ENCODE assay signal across 8 mouse cellular contexts in genomic region chr7:127841340-127842000, GRCm38 (mm10). TPM values are rescaled to one million over a fixed set of nuclear protein-coding genes. Genes with fewer than 3 reads are reported as not detected.
DNase-seq lines count a peak whose midpoint lies in the region; ATAC-seq and TF ChIP-seq lines count a peak whose summit lies in the region.

No protein-coding gene starts in this region.

- H3K4me1 ChIP-seq in ES-Bruce4 (ENCODE audit: control insufficient read depth, insufficient read depth, low read length) = no peaks in the 10 kb centered on the region
- H3K4me1 ChIP-seq in forebrain, embryonic 14.5 days (ENCODE audit: control insufficient read depth, insufficient read depth, low read length) = peaks cover 4% of the 10 kb centered on the region
- H3K4me1 ChIP-seq in neural tube, embryonic 15.5 days = peaks cover 19% of the 10 kb centered on the region

- no peak for TF ChIP-seq CTCF in ES-Bruce4 (IDR thresholded peaks at IDR 0.05; ENCODE audit: low read depth, low read length)

- peak overlapping the region; percentile 6 for H3K27ac ChIP-seq in ES-Bruce4 (ENCODE audit: insufficient read depth, low read length)
- H3K27ac ChIP-seq in forebrain, embryonic 14.5 days (ENCODE audit: low read depth, low read length) = peak overlapping the region; percentile 90
- H3K27ac ChIP-seq in neural tube, embryonic 15.5 days (replicated peaks) = peak overlapping the region; percentile 95

- ATAC-seq in cerebellum, adult (ENCODE audit: insufficient number of reproducible peaks, low FRiP score, low TSS enrichment) = peak; percentile 82
- ATAC-seq in forebrain, embryonic 14.5 days = peak; percentile 96
- peak; percentile 94 for ATAC-seq in neural tube, embryonic 15.5 days (ENCODE audit: low FRiP score)

- peak overlapping the region; percentile 75 for H3K4me3 ChIP-seq in ES-Bruce4 (ENCODE audit: low read depth, low read length)
- H3K4me3 ChIP-seq in forebrain, embryonic 14.5 days (ENCODE audit: low read depth, low read length) = peak overlapping the region; percentile 68
- peak overlapping the region; percentile 64 for H3K4me3 ChIP-seq in neural tube, embryonic 15.5 days (replicated peaks)

- TF ChIP-seq POLR2A in ES-Bruce4 (IDR thresholded peaks at IDR 0.05; ENCODE audit: insufficient read depth, low read length) = no peak

- TF ChIP-seq EP300 in ES-Bruce4 (IDR thresholded peaks at IDR 0.05; ENCODE audit: insufficient read depth, low read depth, low read length) = 0 out of 2 replicates have a peak, but pooled peaks have one; percentile 38

- no peaks in the 10 kb centered on the region for H3K9me3 ChIP-seq in ES-Bruce4 (replicated peaks; ENCODE audit: control insufficient read depth, insufficient read depth, low read length, poor library complexity, severe bottlenecking)
- no peaks in the 10 kb centered on the region for H3K9me3 ChIP-seq in forebrain, embryonic 14.5 days (replicated peaks; ENCODE audit: control insufficient read depth, low read length)
- no peaks in the 10 kb centered on the region for H3K9me3 ChIP-seq in neural tube, embryonic 15.5 days (replicated peaks)

- peak overlapping the region; percentile 73 for H3K9ac ChIP-seq in ES-Bruce4 (ENCODE audit: low read depth, poor library complexity, severe bottlenecking)
- H3K9ac ChIP-seq in forebrain, embryonic 14.5 days (ENCODE audit: low read length) = peak overlapping the region; percentile 68
- peak overlapping the region; percentile 65 for H3K9ac ChIP-seq in neural tube, embryonic 15.5 days (replicated peaks)

- H3K36me3 ChIP-seq in ES-Bruce4 (ENCODE audit: control insufficient read depth, insufficient read depth, low read length, poor library complexity, severe bottlenecking) = no peaks in the 10 kb centered on the region
- H3K36me3 ChIP-seq in forebrain, embryonic 14.5 days (ENCODE audit: control insufficient read depth, insufficient read depth, low read length) = no peaks in the 10 kb centered on the region
- H3K36me3 ChIP-seq in neural tube, embryonic 15.5 days = peaks cover 8% of the 10 kb centered on the region; the same call in 1 of the 2 replicates

- under 1% methylated on average over 46 of the region's 46 CpGs for WGBS in forebrain, embryonic 14.5 days
- WGBS in neural tube, embryonic 15.5 days = under 1% methylated on average over 43 of the region's 46 CpGs

- H3K4me2 ChIP-seq in forebrain, embryonic 14.5 days (ENCODE audit: low read length) = peak overlapping the region; percentile 98
- peak overlapping the region; percentile 82 for H3K4me2 ChIP-seq in neural tube, embryonic 15.5 days

- intact Hi-C loops in heart, postnatal 14 days (cut with DNase I) = loop anchor here (1.0 kb wide), 1 partner anchor 41 kb away; the partner anchor contains the start of gene Hsd3b7

- DNase-seq in forebrain, embryonic 14.5 days (ENCODE audit: low spot score) = peak; percentile 97
- DNase-seq in heart, postnatal 14 days = peak; percentile 95
- DNase-seq in layer of hippocampus, adult 11-12 months (ENCODE audit: low spot score) = peak; percentile 97
- peak; percentile 93 to 94 for DNase-seq in lung, adult 18-20 months
- DNase-seq in testis, postnatal 14 days (ENCODE audit: low spot score) = peak; percentile 93

- H3K27me3 ChIP-seq in ES-Bruce4 (ENCODE audit: control insufficient read depth, insufficient read depth, low read length, poor library complexity, severe bottlenecking) = no peaks in the 10 kb centered on the region
- no peaks in the 10 kb centered on the region for H3K27me3 ChIP-seq in forebrain, embryonic 14.5 days (replicated peaks; ENCODE audit: control insufficient read depth, insufficient read depth, low read length)
- no peaks in the 10 kb centered on the region for H3K27me3 ChIP-seq in neural tube, embryonic 15.5 days (replicated peaks)

RNA-seq across cellular contexts. Expression of gene Stx1b, which starts 17.1 kb away (rescaled TPM):
- 6.9 and 8.5 TPM in 2 replicates for polyA plus RNA-seq in ES-Bruce4 (2011; ENCODE audit: insufficient read depth, insufficient read length, low read depth, missing spikeins)
- polyA plus RNA-seq in forebrain, embryonic 14.5 days (2014; fragmentation: Nextera tagmentation; extraction: Ambion mirVana) = 15.7 and 22.3 TPM in 2 replicates
- under 1 TPM; 0.65 to 0.83 TPM for total RNA-seq in heart, postnatal 14 days (2021)
- polyA plus RNA-seq in neural tube, embryonic 15.5 days (2015; fragmentation: Nextera tagmentation; extraction: Ambion mirVana) = 66.0 and 70.8 TPM in 2 replicates

RNA-seq across cellular contexts. Expression of gene Stx4a, which starts 17.4 kb away (rescaled TPM):
- polyA plus RNA-seq in ES-Bruce4 (2011; ENCODE audit: insufficient read depth, insufficient read length, low read depth, missing spikeins) = 122 and 126 TPM in 2 replicates
- 9.7 and 11.1 TPM in 2 replicates for polyA plus RNA-seq in forebrain, embryonic 14.5 days (2014; fragmentation: Nextera tagmentation; extraction: Ambion mirVana)
- 10 to 100 TPM; 66.7 to 68.1 TPM for total RNA-seq in heart, postnatal 14 days (2021)
- polyA plus RNA-seq in neural tube, embryonic 15.5 days (2015; fragmentation: Nextera tagmentation; extraction: Ambion mirVana) = 20.2 and 25.4 TPM in 2 replicates

RNA-seq across cellular contexts. Expression of gene Zfp646, which starts 34.6 kb away (rescaled TPM):
- polyA plus RNA-seq in ES-Bruce4 (2011; ENCODE audit: insufficient read depth, insufficient read length, low read depth, missing spikeins) = 42.5 TPM in 2 replicates
- polyA plus RNA-seq in forebrain, embryonic 14.5 days (2014; fragmentation: Nextera tagmentation; extraction: Ambion mirVana) = 12.0 and 16.8 TPM in 2 replicates
- total RNA-seq in heart, postnatal 14 days (2021) = 10 to 100 TPM; 21.0 to 21.9 TPM
- 7.0 and 8.6 TPM in 2 replicates for polyA plus RNA-seq in neural tube, embryonic 15.5 days (2015; fragmentation: Nextera tagmentation; extraction: Ambion mirVana)

RNA-seq across cellular contexts. Expression of gene Zfp668, which starts 35.2 kb away (rescaled TPM):
- polyA plus RNA-seq in ES-Bruce4 (2011; ENCODE audit: insufficient read depth, insufficient read length, low read depth, missing spikeins) = 15.3 and 17.1 TPM in 2 replicates
- polyA plus RNA-seq in forebrain, embryonic 14.5 days (2014; fragmentation: Nextera tagmentation; extraction: Ambion mirVana) = 24.1 and 29.1 TPM in 2 replicates
- total RNA-seq in heart, postnatal 14 days (2021) = 1 to 10 TPM; 3.8 to 5.5 TPM
- 28.9 and 30.4 TPM in 2 replicates for polyA plus RNA-seq in neural tube, embryonic 15.5 days (2015; fragmentation: Nextera tagmentation; extraction: Ambion mirVana)

RNA-seq across cellular contexts. Expression of gene Hsd3b7, which starts 41.1 kb away (rescaled TPM):
- 7.9 and 11.2 TPM in 2 replicates for polyA plus RNA-seq in ES-Bruce4 (2011; ENCODE audit: insufficient read depth, insufficient read length, low read depth, missing spikeins)
- polyA plus RNA-seq in forebrain, embryonic 14.5 days (2014; fragmentation: Nextera tagmentation; extraction: Ambion mirVana) = 6.9 and 9.7 TPM in 2 replicates
- total RNA-seq in heart, postnatal 14 days (2021) = 10 to 100 TPM; 14.9 to 18.4 TPM
- polyA plus RNA-seq in neural tube, embryonic 15.5 days (2015; fragmentation: Nextera tagmentation; extraction: Ambion mirVana) = 9.8 and 11.6 TPM in 2 replicates

Comparison
In these comparisons a context has a peak if more than half of its experiments do, and no peak if none do; other contexts are left out.
1. Peak in every context shown above with its lines: DNase-seq, ATAC-seq, H3K4me3 ChIP-seq and H3K27ac ChIP-seq.
2. H3K27ac ChIP-seq: peak in every context shown above with its lines; median percentile 95 in neural tube, embryonic 15.5 days; 90 in forebrain, embryonic 14.5 days; 6 in ES-Bruce4.